Mouse (Mus musculus) E14TG2a.4 (cell line): Measurements from ENCODE around the gene Gpt2.

Experiments used
- CTCF ChIP-seq: conservative IDR thresholded peaks from 2 replicates; pipeline ENCODE4 v1.5.1; 2014; ENCODE audit warnings: low read length
- POU5F1 ChIP-seq: IDR thresholded peaks from 2 replicates; pipeline ENCODE4 v1.6.1; 2014; ENCODE audit warnings: low read length, borderline replicate concordance

DNA sequence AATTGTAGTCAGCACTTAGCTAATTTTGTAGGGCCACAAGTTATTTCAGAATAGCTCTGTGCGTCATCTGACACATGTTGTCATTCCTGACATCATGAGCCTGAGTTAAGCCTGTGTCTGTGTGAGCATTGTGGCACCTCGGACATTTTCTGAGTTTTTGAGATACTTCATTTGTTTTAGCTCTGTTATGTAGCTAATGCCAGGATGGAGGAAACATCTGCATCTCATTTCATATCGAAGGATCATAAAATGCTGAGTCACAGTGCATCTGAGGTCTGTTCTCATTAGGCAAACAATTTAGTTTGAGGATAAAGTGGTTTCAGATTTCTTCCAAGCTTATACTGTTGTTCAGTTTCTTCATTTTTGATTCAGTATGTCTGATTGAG lies 65.2 kb downstream of the Gpt2 start:
- TF ChIP-seq CTCF (no peak), POU5F1 (no peak)
